Mouse (Mus musculus): ENCODE data around the gene Secisbp2l. TPM values are rescaled to one million over a fixed set of nuclear protein-coding genes. Genes with fewer than 3 reads are reported as not detected.
A peak's percentile ranks its signal among the peaks of the same experiment; 100 is the strongest.

The Secisbp2l gene
- polyA plus RNA-seq, 1 experiment from 2014 or later = 18.5 TPM

- Histone ChIP-seq H3K27ac (peak overlapping the region; percentile 95), H3K27me3 (ENCODE audit: insufficient read depth, poor library complexity, severe bottlenecking) (peaks cover 46% of the 10 kb centered on the region), H3K4me3 (peak overlapping the region; percentile 59), H3K9me3 (no peaks in the 10 kb centered on the region), H3K36me3 (0 out of 2 replicates have a peak, but pooled peaks cover 3% of the 10 kb centered on the region), H3K4me1 (replicated peaks) (peaks cover 16% of the 10 kb centered on the region)
- peak; percentile 96 for DNase-seq (ENCODE audit: low spot score)
- WGBS = 7% methylated on average over 35 of the region's 35 CpGs
These were observed 50.7 kb downstream of the Secisbp2l start for GRCm38 (mm10) chr2:125731763-125732560.

- peaks cover 25% of the 10 kb centered on the region for H3K4me1 ChIP-seq (replicated peaks)
- peaks cover 79% of the 10 kb centered on the region for H3K27me3 ChIP-seq (ENCODE audit: insufficient read depth, poor library complexity, severe bottlenecking)
- H3K4me3 ChIP-seq = peak overlapping the region; percentile 74
- WGBS = 2% methylated on average over 16 of the region's 16 CpGs
- no peaks in the 10 kb centered on the region for H3K9me3 ChIP-seq
- peak; percentile 46 for DNase-seq (ENCODE audit: low spot score)
- H3K36me3 ChIP-seq = no peaks in the 10 kb centered on the region
- peak overlapping the region; percentile 62; the same call in 1 of the 2 replicates for H3K27ac ChIP-seq
These were observed 58.0 kb downstream of the Secisbp2l start for GRCm38 (mm10) chr2:125724546-125725114.

GRCm38 (mm10) chr2:125724086-125724430 lies 58.6 kb downstream of the Secisbp2l start, which contains the start of gene Shc4:
Shc4 (minus strand) TSS chr2:125724148.
- Histone ChIP-seq H3K9me3 (no peaks in the 10 kb centered on the region), H3K27me3 (ENCODE audit: insufficient read depth, poor library complexity, severe bottlenecking) (peaks cover 74% of the 10 kb centered on the region), H3K4me3 (peak within 1 kb of the TSS; percentile 74), H3K27ac (peak within 1 kb of the TSS; percentile 84), H3K36me3 (no peaks in the 10 kb centered on the region), H3K4me1 (replicated peaks) (peaks cover 25% of the 10 kb centered on the region)
- under 1% methylated on average over 15 of the region's 15 CpGs for WGBS
- DNase-seq (ENCODE audit: low spot score) = peak; percentile 76

GRCm38 (mm10) chr2:125723408-125724085 lies 59.1 kb downstream of the Secisbp2l start:
- under 1% methylated on average over 34 of the region's 34 CpGs for WGBS

GRCm38 (mm10) chr2:125723086-125723407 lies 59.6 kb downstream of the Secisbp2l start:
- H3K4me1 ChIP-seq (replicated peaks) = peaks cover 25% of the 10 kb centered on the region
- DNase-seq (ENCODE audit: low spot score) = no peak
- WGBS = 2% methylated on average over 18 of the region's 18 CpGs
- peaks cover 66% of the 10 kb centered on the region for H3K27me3 ChIP-seq (ENCODE audit: insufficient read depth, poor library complexity, severe bottlenecking)
- H3K4me3 ChIP-seq = peak overlapping the region; percentile 74
- peak overlapping the region; percentile 84; the same call in 1 of the 2 replicates for H3K27ac ChIP-seq
- H3K9me3 ChIP-seq = no peaks in the 10 kb centered on the region
- H3K36me3 ChIP-seq = no peaks in the 10 kb centered on the region

More at GRCm38 (mm10) chr2:125723408-125724085, 59.1 kb downstream of the Secisbp2l start:
- H3K9me3 ChIP-seq = no peaks in the 10 kb centered on the region
- H3K27me3 ChIP-seq (ENCODE audit: insufficient read depth, poor library complexity, severe bottlenecking) = peaks cover 71% of the 10 kb centered on the region
- peak overlapping the region; percentile 74 for H3K4me3 ChIP-seq
- DNase-seq (ENCODE audit: low spot score) = peak; percentile 77
- peaks cover 25% of the 10 kb centered on the region for H3K4me1 ChIP-seq (replicated peaks)
- H3K36me3 ChIP-seq = no peaks in the 10 kb centered on the region
- peak overlapping the region; percentile 84 for H3K27ac ChIP-seq

GRCm38 (mm10) chr2:125716599-125716998 lies 66.1 kb downstream of the Secisbp2l start:
- no peak for DNase-seq (ENCODE audit: low spot score)
- Histone ChIP-seq H3K36me3 (no peaks in the 10 kb centered on the region), H3K27ac (no peak overlapping the region), H3K4me1 (replicated peaks) (0 out of 2 replicates have a peak, but pooled peaks cover 2% of the 10 kb centered on the region), H3K4me3 (no peak overlapping the region), H3K27me3 (ENCODE audit: insufficient read depth, poor library complexity, severe bottlenecking) (peaks cover 12% of the 10 kb centered on the region), H3K9me3 (no peaks in the 10 kb centered on the region)
- WGBS = 86% methylated on average over 8 of the region's 8 CpGs

- 84% methylated on average over 5 of the region's 5 CpGs for WGBS
- no peaks in the 10 kb centered on the region for H3K9me3 ChIP-seq
- H3K27ac ChIP-seq = no peak overlapping the region
- H3K36me3 ChIP-seq = no peaks in the 10 kb centered on the region
- no peak overlapping the region for H3K4me3 ChIP-seq
- H3K4me1 ChIP-seq (replicated peaks) = peaks cover 15% of the 10 kb centered on the region
- DNase-seq (ENCODE audit: low spot score) = no peak
- H3K27me3 ChIP-seq (ENCODE audit: insufficient read depth, poor library complexity, severe bottlenecking) = peaks cover 5% of the 10 kb centered on the region; the same call in 1 of the 2 replicates
These were observed 76.2 kb downstream of the Secisbp2l start for GRCm38 (mm10) chr2:125706510-125706921.

- 33% methylated on average over 12 of the region's 12 CpGs for WGBS
These were observed 77.6 kb downstream of the Secisbp2l start for GRCm38 (mm10) chr2:125704907-125705631.

GRCm38 (mm10) chr2:125702851-125703250 lies 79.8 kb downstream of the Secisbp2l start:
- WGBS = 91% methylated on average over 2 of the region's 2 CpGs
- no peak overlapping the region for H3K4me3 ChIP-seq
- DNase-seq (ENCODE audit: low spot score) = no peak
- peaks cover 5% of the 10 kb centered on the region; the same call in 1 of the 2 replicates for H3K27me3 ChIP-seq (ENCODE audit: insufficient read depth, poor library complexity, severe bottlenecking)
- H3K27ac ChIP-seq = no peak overlapping the region
- H3K36me3 ChIP-seq = no peaks in the 10 kb centered on the region
- peaks cover 15% of the 10 kb centered on the region for H3K4me1 ChIP-seq (replicated peaks)
- H3K9me3 ChIP-seq = no peaks in the 10 kb centered on the region

More at GRCm38 (mm10) chr2:125704907-125705631, 77.6 kb downstream of the Secisbp2l start:
- H3K36me3 ChIP-seq = no peaks in the 10 kb centered on the region
- H3K9me3 ChIP-seq = no peaks in the 10 kb centered on the region
- peak overlapping the region; percentile 71 for H3K27ac ChIP-seq
- peaks cover 15% of the 10 kb centered on the region for H3K4me1 ChIP-seq (replicated peaks)
- peak; percentile 44 for DNase-seq (ENCODE audit: low spot score)
- peaks cover 5% of the 10 kb centered on the region; the same call in 1 of the 2 replicates for H3K27me3 ChIP-seq (ENCODE audit: insufficient read depth, poor library complexity, severe bottlenecking)
- H3K4me3 ChIP-seq = no peak overlapping the region

GRCm38 (mm10) chr2:125701606-125702005 lies 81.1 kb downstream of the Secisbp2l start:
- Histone ChIP-seq H3K27me3 (ENCODE audit: insufficient read depth, poor library complexity, severe bottlenecking) (peaks cover 5% of the 10 kb centered on the region; the same call in 1 of the 2 replicates), H3K36me3 (no peaks in the 10 kb centered on the region), H3K4me3 (no peak overlapping the region), H3K9me3 (no peaks in the 10 kb centered on the region), H3K27ac (no peak overlapping the region), H3K4me1 (replicated peaks) (peaks cover 16% of the 10 kb centered on the region)
- DNase-seq (ENCODE audit: low spot score) = no peak
- WGBS = 93% methylated on average over 2 of the region's 2 CpGs

- Histone ChIP-seq H3K9me3 (no peaks in the 10 kb centered on the region), H3K27ac (no peak overlapping the region), H3K27me3 (ENCODE audit: insufficient read depth, poor library complexity, severe bottlenecking) (no peaks in the 10 kb centered on the region), H3K4me3 (no peak overlapping the region), H3K36me3 (no peaks in the 10 kb centered on the region), H3K4me1 (replicated peaks) (peaks cover 9% of the 10 kb centered on the region; the same call in 1 of the 2 replicates)
- 43% methylated on average over 2 of the region's 2 CpGs for WGBS
- DNase-seq (ENCODE audit: low spot score) = no peak
These were observed 86.5 kb downstream of the Secisbp2l start for GRCm38 (mm10) chr2:125696219-125696618.

GRCm38 (mm10) chr2:125694798-125695197 lies 87.9 kb downstream of the Secisbp2l start:
- no peak for DNase-seq (ENCODE audit: low spot score)
- Histone ChIP-seq H3K4me3 (no peak overlapping the region), H3K4me1 (replicated peaks) (peaks cover 9% of the 10 kb centered on the region; the same call in 1 of the 2 replicates), H3K27ac (no peak overlapping the region), H3K36me3 (no peaks in the 10 kb centered on the region), H3K27me3 (ENCODE audit: insufficient read depth, poor library complexity, severe bottlenecking) (no peaks in the 10 kb centered on the region), H3K9me3 (no peaks in the 10 kb centered on the region)
- WGBS = 79% methylated on average over 2 of the region's 2 CpGs
